Mouse (Mus musculus) midbrain, embryonic 12.5 days (tissue): ENCODE results near the gene Tubb4b. TPM values are rescaled to one million over a fixed set of nuclear protein-coding genes. Genes with fewer than 3 reads are reported as not detected.

Source experiments
- ATAC-seq: fragments of 200-750 bp; cut with Nextera tagmentation; 2 replicates; pipeline ENCODE4 v1.8.0; 2017; ENCODE audit warnings: low read depth, moderate TSS enrichment, moderate library complexity; ENCODE audit not compliant: low FRiP score
- H3K27ac ChIP-seq: fragments of 300-500 bp; sonication (generic); replicated peaks from 2 replicates; pipeline ENCODE4 v1.5.1; 2016; ENCODE audit warnings: mild to moderate bottlenecking
- H3K27me3 ChIP-seq: fragments of 300-500 bp; sonication (generic); 2 replicates; pipeline ENCODE4 v1.6.1; 2016; ENCODE audit warnings: mild to moderate bottlenecking
- H3K36me3 ChIP-seq: fragments of 300-500 bp; sonication (generic); 2 replicates; pipeline ENCODE4 v1.6.1; 2016
- H3K4me1 ChIP-seq: fragments of 300-500 bp; sonication (generic); 2 replicates; pipeline ENCODE4 v1.6.1; 2016
- H3K4me2 ChIP-seq: fragments of 300-500 bp; sonication (generic); replicated peaks from 2 replicates; pipeline ENCODE4 v1.6.1; 2016; ENCODE audit warnings: mild to moderate bottlenecking, moderate library complexity
- H3K4me3 ChIP-seq: fragments of 300-500 bp; sonication (generic); 2 replicates; pipeline ENCODE4 v1.5.1; 2016; ENCODE audit warnings: mild to moderate bottlenecking
- H3K9ac ChIP-seq: fragments of 300-500 bp; sonication (generic); replicated peaks from 2 replicates; pipeline ENCODE4 v1.6.1; 2016; ENCODE audit warnings: mild to moderate bottlenecking, moderate library complexity
- H3K9me3 ChIP-seq: fragments of 300-500 bp; sonication (generic); 2 replicates; pipeline ENCODE4 v1.6.1; 2016; ENCODE audit warnings: mild to moderate bottlenecking
- WGBS: fragments of 180-500 bp; shearing (Covaris S2); methylation state at CpG from one replicate; pipeline ENCODE4 v1.1.7; 2016; 5-methylcytosine and 5-hydroxymethylcytosine counted together
- polyA plus RNA-seq: library from polyadenylated mRNA; unstranded; fragments of >200 nt; fragmentation: Nextera tagmentation; extraction: Ambion mirVana; gene quantifications from 2 replicates; pipeline ENCODE4 v1.2.1, GENCODE M21; 2016

Gene Tubb4b
- polyA plus RNA-seq, 1 experiment from 2014 or later, result 476 TPM

GRCm38 (mm10) chr2:25242101-25242506 lies 17.6 kb upstream of the Tubb4b start, which contains the start of the genes Rnf208 and Cysrt1:
Gene Rnf208, plus strand, starts transcription at chr2:25242255.
Gene Cysrt1, minus strand, starts transcription at chr2:25242452.
- peak within 1 kb of the TSS; percentile 94 for H3K4me2 ChIP-seq
- ATAC-seq, result peak; percentile 51; the same call in 1 of the 2 replicates
- no peaks in the 10 kb centered on the region for H3K9me3 ChIP-seq
- peaks cover 37% of the 10 kb centered on the region for H3K27me3 ChIP-seq
- peaks cover 30% of the 10 kb centered on the region for H3K4me1 ChIP-seq
- peak within 1 kb of the TSS; percentile 68 for H3K4me3 ChIP-seq
- peak within 1 kb of the TSS; percentile 42; the same call in 1 of the 2 replicates for H3K27ac ChIP-seq
- H3K9ac ChIP-seq, result peak within 1 kb of the TSS; percentile 83
- WGBS, result 0% methylated on average over 23 of the region's 59 CpGs
- H3K36me3 ChIP-seq, result peaks cover 21% of the 10 kb centered on the region; the same call in 1 of the 2 replicates

- peaks cover 30% of the 10 kb centered on the region for H3K4me1 ChIP-seq
- WGBS, result 22% methylated on average over 6 of the region's 6 CpGs
- H3K4me3 ChIP-seq, result peak overlapping the region; percentile 68
- no peaks in the 10 kb centered on the region for H3K9me3 ChIP-seq
- ATAC-seq, result peak; percentile 38
- no peak overlapping the region for H3K9ac ChIP-seq
- H3K27me3 ChIP-seq, result peaks cover 37% of the 10 kb centered on the region
- 0 out of 2 replicates have a peak overlapping the region, but pooled peaks have one; percentile 42 for H3K27ac ChIP-seq
- H3K36me3 ChIP-seq, result peaks cover 18% of the 10 kb centered on the region; the same call in 1 of the 2 replicates
- peak overlapping the region; percentile 94 for H3K4me2 ChIP-seq
Observed at GRCm38 (mm10) chr2:25241438-25241775, 16.9 kb upstream of the Tubb4b start.

- no peaks in the 10 kb centered on the region for H3K9me3 ChIP-seq
- WGBS, result 1% methylated on average over 29 of the region's 29 CpGs
- peaks cover 37% of the 10 kb centered on the region for H3K27me3 ChIP-seq
- peak overlapping the region; percentile 37; the same call in 1 of the 2 replicates for H3K9ac ChIP-seq
- H3K4me1 ChIP-seq, result peaks cover 30% of the 10 kb centered on the region
- peak overlapping the region; percentile 42; the same call in 1 of the 2 replicates for H3K27ac ChIP-seq
- peaks cover 13% of the 10 kb centered on the region; the same call in 1 of the 2 replicates for H3K36me3 ChIP-seq
- peak; percentile 75 for ATAC-seq
- H3K4me2 ChIP-seq, result peak overlapping the region; percentile 94
- peak overlapping the region; percentile 68 for H3K4me3 ChIP-seq
Observed at GRCm38 (mm10) chr2:25240723-25241437, 16.4 kb upstream of the Tubb4b start.

- Histone ChIP-seq H3K4me2 (peak overlapping the region; percentile 94), H3K4me3 (peak overlapping the region; percentile 68), H3K4me1 (peaks cover 30% of the 10 kb centered on the region), H3K27ac (peak overlapping the region; percentile 42; the same call in 1 of the 2 replicates), H3K9me3 (no peaks in the 10 kb centered on the region), H3K27me3 (peaks cover 37% of the 10 kb centered on the region), H3K36me3 (0 out of 2 replicates have a peak, but pooled peaks cover 8% of the 10 kb centered on the region), H3K9ac (no peak overlapping the region)
- 46% methylated on average over 8 of the region's 8 CpGs for WGBS
- peak; percentile 16; the same call in 1 of the 2 replicates for ATAC-seq
Observed at GRCm38 (mm10) chr2:25240310-25240709, 15.8 kb upstream of the Tubb4b start.

GRCm38 (mm10) chr2:25239766-25240165 lies 15.3 kb upstream of the Tubb4b start:
- H3K36me3 ChIP-seq, result 0 out of 2 replicates have a peak, but pooled peaks cover 3% of the 10 kb centered on the region
- H3K9ac ChIP-seq, result no peak overlapping the region
- H3K4me2 ChIP-seq, result no peak overlapping the region
- H3K4me3 ChIP-seq, result no peak overlapping the region
- H3K27me3 ChIP-seq, result peaks cover 37% of the 10 kb centered on the region
- no peak overlapping the region for H3K27ac ChIP-seq
- peaks cover 30% of the 10 kb centered on the region for H3K4me1 ChIP-seq
- no peaks in the 10 kb centered on the region for H3K9me3 ChIP-seq
- no peak for ATAC-seq
- 93% methylated on average over 3 of the region's 3 CpGs for WGBS

- Histone ChIP-seq H3K27ac (no peak overlapping the region), H3K4me3 (no peak overlapping the region), H3K27me3 (peaks cover 28% of the 10 kb centered on the region), H3K9ac (no peak overlapping the region), H3K4me1 (peaks cover 29% of the 10 kb centered on the region), H3K4me2 (no peak overlapping the region), H3K9me3 (no peaks in the 10 kb centered on the region), H3K36me3 (no peaks in the 10 kb centered on the region)
- no peak for ATAC-seq
Observed at GRCm38 (mm10) chr2:25238106-25238505, 13.6 kb upstream of the Tubb4b start.

- Histone ChIP-seq H3K4me2 (no peak overlapping the region), H3K27ac (no peak overlapping the region), H3K9ac (no peak overlapping the region), H3K36me3 (no peaks in the 10 kb centered on the region), H3K9me3 (no peaks in the 10 kb centered on the region), H3K4me1 (peaks cover 23% of the 10 kb centered on the region), H3K4me3 (no peak overlapping the region), H3K27me3 (peaks cover 23% of the 10 kb centered on the region)
- no peak for ATAC-seq
- 74% methylated on average over 4 of the region's 4 CpGs for WGBS
Observed at GRCm38 (mm10) chr2:25237522-25237921, 13.0 kb upstream of the Tubb4b start.

- no peak for ATAC-seq
- peaks cover 14% of the 10 kb centered on the region for H3K4me1 ChIP-seq
- H3K27me3 ChIP-seq, result peaks cover 18% of the 10 kb centered on the region
- no peaks in the 10 kb centered on the region for H3K9me3 ChIP-seq
- 41% methylated on average over 8 of the region's 8 CpGs for WGBS
- H3K36me3 ChIP-seq, result no peaks in the 10 kb centered on the region
- H3K9ac ChIP-seq, result no peak within 1 kb of the TSS
- H3K4me3 ChIP-seq, result no peak within 1 kb of the TSS
- H3K4me2 ChIP-seq, result no peak within 1 kb of the TSS
- no peak within 1 kb of the TSS for H3K27ac ChIP-seq
Observed at GRCm38 (mm10) chr2:25236614-25237013, 12.1 kb upstream of the Tubb4b start, which contains the start of gene Rnf224. Gene Rnf224, minus strand, starts transcription at chr2:25236787.

GRCm38 (mm10) chr2:25234551-25235220 lies 10.2 kb upstream of the Tubb4b start:
- no peak overlapping the region for H3K4me3 ChIP-seq
- no peak overlapping the region for H3K9ac ChIP-seq
- ATAC-seq, result no peak
- 71% methylated on average over 5 of the region's 5 CpGs for WGBS
- no peaks in the 10 kb centered on the region for H3K4me1 ChIP-seq
- H3K36me3 ChIP-seq, result no peaks in the 10 kb centered on the region
- H3K27me3 ChIP-seq, result peaks cover 21% of the 10 kb centered on the region
- no peaks in the 10 kb centered on the region for H3K9me3 ChIP-seq
- H3K27ac ChIP-seq, result no peak overlapping the region
- H3K4me2 ChIP-seq, result no peak overlapping the region

- Histone ChIP-seq H3K27me3 (peaks cover 24% of the 10 kb centered on the region), H3K9ac (no peak within 1 kb of the TSS), H3K27ac (no peak within 1 kb of the TSS), H3K36me3 (no peaks in the 10 kb centered on the region), H3K4me1 (no peaks in the 10 kb centered on the region), H3K4me2 (no peak within 1 kb of the TSS), H3K4me3 (no peak within 1 kb of the TSS), H3K9me3 (no peaks in the 10 kb centered on the region)
- 84% methylated on average over 3 of the region's 3 CpGs for WGBS
- no peak for ATAC-seq
Observed at GRCm38 (mm10) chr2:25234050-25234449, 9.5 kb upstream of the Tubb4b start, which contains the start of gene Slc34a3. Gene Slc34a3, minus strand, starts transcription at chr2:25234364.

- no peak overlapping the region for H3K27ac ChIP-seq
- no peak overlapping the region for H3K4me3 ChIP-seq
- H3K4me1 ChIP-seq, result peaks cover 4% of the 10 kb centered on the region; the same call in 1 of the 2 replicates
- no peak overlapping the region for H3K4me2 ChIP-seq
- peaks cover 21% of the 10 kb centered on the region for H3K27me3 ChIP-seq
- no peaks in the 10 kb centered on the region for H3K9me3 ChIP-seq
- no peak for ATAC-seq
- no peak overlapping the region for H3K9ac ChIP-seq
- no peaks in the 10 kb centered on the region for H3K36me3 ChIP-seq
- WGBS, result 77% methylated on average over 4 of the region's 4 CpGs
Observed at GRCm38 (mm10) chr2:25233421-25233820, 8.9 kb upstream of the Tubb4b start.

GRCm38 (mm10) chr2:25231038-25231437 lies 6.5 kb upstream of the Tubb4b start:
- 50% methylated on average over 12 of the region's 12 CpGs for WGBS

More at GRCm38 (mm10) chr2:25231038-25231437, 6.5 kb upstream of the Tubb4b start:
- H3K36me3 ChIP-seq, result no peaks in the 10 kb centered on the region
- no peak overlapping the region for H3K27ac ChIP-seq
- peaks cover 4% of the 10 kb centered on the region; the same call in 1 of the 2 replicates for H3K4me1 ChIP-seq
- no peak overlapping the region for H3K4me3 ChIP-seq
- no peak overlapping the region for H3K9ac ChIP-seq
- H3K9me3 ChIP-seq, result no peaks in the 10 kb centered on the region
- no peak overlapping the region for H3K4me2 ChIP-seq
- ATAC-seq, result no peak
- H3K27me3 ChIP-seq, result peaks cover 21% of the 10 kb centered on the region
